Mouse (Mus musculus): ENCODE data around the gene Hgd. TPM values are rescaled to one million over a fixed set of nuclear protein-coding genes. Genes with fewer than 3 reads are reported as not detected.
A peak's percentile ranks its signal among the peaks of the same experiment; 100 is the strongest.

Hgd gene
- total RNA-seq, 2 experiments from 2014 or later, result not detected

- intact Hi-C loops (cut with DNase I), result no loop called here
- DNase-seq, result no peak
Measured at GRCm38 (mm10) chr16:37663643-37664459, 83.9 kb downstream of the Hgd start.

GRCm38 (mm10) chr16:37665394-37665935, 85.5 kb downstream of the Hgd start:
- DNase-seq, result no peak
- intact Hi-C loops (cut with DNase I), result no loop called here

- DNase-seq, result no peak
- intact Hi-C loops (cut with DNase I), result no loop called here
Measured at GRCm38 (mm10) chr16:37670666-37671283, 90.8 kb downstream of the Hgd start.

- DNase-seq, result no peak
- intact Hi-C loops (cut with DNase I), result no loop called here
Measured at GRCm38 (mm10) chr16:37675326-37675725, 95.4 kb downstream of the Hgd start.

- DNase-seq, result peak; percentile 78
- intact Hi-C loops (cut with DNase I), result no loop called here
Measured at GRCm38 (mm10) chr16:37676024-37676676, 96.2 kb downstream of the Hgd start.

- intact Hi-C loops (cut with DNase I), result no loop called here
- no peak for DNase-seq
Measured at GRCm38 (mm10) chr16:37676677-37677072, 96.7 kb downstream of the Hgd start.

- intact Hi-C loops (cut with DNase I), result no loop called here
- DNase-seq, result no peak
Measured at GRCm38 (mm10) chr16:37677586-37677985, 97.6 kb downstream of the Hgd start.

GRCm38 (mm10) chr16:37680216-37680615, 100.3 kb downstream of the Hgd start:
- DNase-seq, result no peak
- intact Hi-C loops (cut with DNase I), result loop anchor here (5.0 kb wide), 2 partner anchors 132 to 573 kb away; no protein-coding TSS in a partner anchor

GRCm38 (mm10) chr16:37680831-37681230, 100.9 kb downstream of the Hgd start:
- DNase-seq, result no peak
- intact Hi-C loops (cut with DNase I), result loop anchor here (5.0 kb wide), 2 partner anchors 131 to 574 kb away; no protein-coding TSS in a partner anchor

Other genes starting within 250 kb of the Hgd start
- gene Stxbp5l, start 195.2 kb upstream of the Hgd start, total RNA-seq (2021), result 10 to 100 TPM; 32.9 to 37.9 TPM
- gene Gtf2e1, start 40.4 kb upstream of the Hgd start, total RNA-seq (2021), result 10 to 100 TPM; 24.8 to 26.8 TPM
- gene Rabl3, start 40.3 kb upstream of the Hgd start, total RNA-seq (2021), result 1 to 10 TPM; 7.9 to 9.3 TPM
- 10 to 100 TPM; 64.8 to 76.0 TPM for gene Ndufb4, start 74.3 kb downstream of the Hgd start, total RNA-seq (2021)
- 10 to 100 TPM; 66.2 to 75.2 TPM for gene Fstl1, start 196.7 kb downstream of the Hgd start, total RNA-seq (2021)